Mouse (Mus musculus): ENCODE data around the gene Bbs9. TPM values are rescaled to one million over a fixed set of nuclear protein-coding genes. Genes with fewer than 3 reads are reported as not detected.

Gene Bbs9
- polyA plus RNA-seq, 1 experiment from 2014 or later: 5.8 TPM

- TF ChIP-seq EP300 (optimal IDR thresholded peaks at IDR 0.05): no peak
- no peak for TF ChIP-seq CTCF (IDR thresholded peaks at IDR 0.05; ENCODE audit: low read depth)
- 75% methylated on average over 1 of the region's 1 CpGs for WGBS
These were observed 330.5 kb downstream of the Bbs9 start for GRCm38 (mm10) chr9:22805981-22806380.

GRCm38 (mm10) chr9:22806494-22806893 lies 331.0 kb downstream of the Bbs9 start:
- no peak overlapping the region for H3K4me3 ChIP-seq (ENCODE audit: low read depth, low read length)
- no peak for ATAC-seq (ENCODE audit: low FRiP score, low TSS enrichment)
- TF ChIP-seq EP300 (optimal IDR thresholded peaks at IDR 0.05) (no peak), CTCF (IDR thresholded peaks at IDR 0.05; ENCODE audit: low read depth) (no peak)
- no peaks in the 10 kb centered on the region for H3K9me3 ChIP-seq (ENCODE audit: control insufficient read depth, low read length)
- H3K36me3 ChIP-seq (ENCODE audit: control insufficient read depth, insufficient read depth, low read length): no peaks in the 10 kb centered on the region
- 49% methylated on average over 5 of the region's 5 CpGs for WGBS
- no peak overlapping the region for H3K9ac ChIP-seq (ENCODE audit: low read length)
- DNase-seq (ENCODE audit: low spot score): no peak
- no peak overlapping the region for H3K27ac ChIP-seq (replicated peaks)
- no peaks in the 10 kb centered on the region for H3K27me3 ChIP-seq (ENCODE audit: control insufficient read depth, insufficient read depth, low read length)
- H3K4me1 ChIP-seq (replicated peaks; ENCODE audit: control insufficient read depth, insufficient read depth): no peaks in the 10 kb centered on the region
- no peak overlapping the region for H3K4me2 ChIP-seq (replicated peaks; ENCODE audit: low read depth)

More at GRCm38 (mm10) chr9:22805981-22806380, 330.5 kb downstream of the Bbs9 start:
- no peaks in the 10 kb centered on the region for H3K4me1 ChIP-seq (replicated peaks; ENCODE audit: control insufficient read depth, insufficient read depth)
- no peak for DNase-seq (ENCODE audit: low spot score)
- ATAC-seq (ENCODE audit: low FRiP score, low TSS enrichment): no peak
- no peaks in the 10 kb centered on the region for H3K27me3 ChIP-seq (ENCODE audit: control insufficient read depth, insufficient read depth, low read length)
- no peak overlapping the region for H3K9ac ChIP-seq (ENCODE audit: low read length)
- H3K27ac ChIP-seq (replicated peaks): no peak overlapping the region
- H3K9me3 ChIP-seq (ENCODE audit: control insufficient read depth, low read length): no peaks in the 10 kb centered on the region
- no peaks in the 10 kb centered on the region for H3K36me3 ChIP-seq (ENCODE audit: control insufficient read depth, insufficient read depth, low read length)
- no peak overlapping the region for H3K4me3 ChIP-seq (ENCODE audit: low read depth, low read length)
- no peak overlapping the region for H3K4me2 ChIP-seq (replicated peaks; ENCODE audit: low read depth)

- H3K4me2 ChIP-seq (replicated peaks; ENCODE audit: low read depth): no peak overlapping the region
- no peaks in the 10 kb centered on the region for H3K27me3 ChIP-seq (ENCODE audit: control insufficient read depth, insufficient read depth, low read length)
- TF ChIP-seq CTCF (IDR thresholded peaks at IDR 0.05; ENCODE audit: low read depth) (no peak), EP300 (optimal IDR thresholded peaks at IDR 0.05) (no peak)
- no peaks in the 10 kb centered on the region for H3K36me3 ChIP-seq (ENCODE audit: control insufficient read depth, insufficient read depth, low read length)
- ATAC-seq (ENCODE audit: low FRiP score, low TSS enrichment) (no peak), DNase-seq (ENCODE audit: low spot score) (no peak)
- H3K4me1 ChIP-seq (replicated peaks; ENCODE audit: control insufficient read depth, insufficient read depth): no peaks in the 10 kb centered on the region
- 79% methylated on average over 5 of the region's 5 CpGs for WGBS
- H3K9ac ChIP-seq (ENCODE audit: low read length): no peak overlapping the region
- no peak overlapping the region for H3K27ac ChIP-seq (replicated peaks)
- H3K4me3 ChIP-seq (ENCODE audit: low read depth, low read length): no peak overlapping the region
- no peaks in the 10 kb centered on the region for H3K9me3 ChIP-seq (ENCODE audit: control insufficient read depth, low read length)
These were observed 332.2 kb downstream of the Bbs9 start for GRCm38 (mm10) chr9:22807693-22808092.

- no peak for TF ChIP-seq CTCF (IDR thresholded peaks at IDR 0.05; ENCODE audit: low read depth)
- TF ChIP-seq EP300 (optimal IDR thresholded peaks at IDR 0.05): no peak
- H3K4me3 ChIP-seq (ENCODE audit: low read depth, low read length): no peak overlapping the region
- ATAC-seq (ENCODE audit: low FRiP score, low TSS enrichment) (no peak), DNase-seq (ENCODE audit: low spot score) (no peak)
- H3K9me3 ChIP-seq (ENCODE audit: control insufficient read depth, low read length): no peaks in the 10 kb centered on the region
- no peak overlapping the region for H3K9ac ChIP-seq (ENCODE audit: low read length)
- H3K27ac ChIP-seq (replicated peaks): no peak overlapping the region
- no peaks in the 10 kb centered on the region for H3K4me1 ChIP-seq (replicated peaks; ENCODE audit: control insufficient read depth, insufficient read depth)
- 91% methylated on average over 4 of the region's 4 CpGs for WGBS
- H3K4me2 ChIP-seq (replicated peaks; ENCODE audit: low read depth): no peak overlapping the region
- H3K27me3 ChIP-seq (ENCODE audit: control insufficient read depth, insufficient read depth, low read length): no peaks in the 10 kb centered on the region
- H3K36me3 ChIP-seq (ENCODE audit: control insufficient read depth, insufficient read depth, low read length): no peaks in the 10 kb centered on the region
These were observed 334.2 kb downstream of the Bbs9 start for GRCm38 (mm10) chr9:22809621-22810126.

- Histone ChIP-seq H3K4me2 (replicated peaks; ENCODE audit: low read depth) (no peak overlapping the region), H3K27me3 (ENCODE audit: control insufficient read depth, insufficient read depth, low read length) (no peaks in the 10 kb centered on the region), H3K4me3 (ENCODE audit: low read depth, low read length) (no peak overlapping the region), H3K27ac (replicated peaks) (no peak overlapping the region), H3K9ac (ENCODE audit: low read length) (no peak overlapping the region), H3K9me3 (ENCODE audit: control insufficient read depth, low read length) (no peaks in the 10 kb centered on the region), H3K4me1 (replicated peaks; ENCODE audit: control insufficient read depth, insufficient read depth) (no peaks in the 10 kb centered on the region), H3K36me3 (ENCODE audit: control insufficient read depth, insufficient read depth, low read length) (no peaks in the 10 kb centered on the region)
- TF ChIP-seq EP300 (optimal IDR thresholded peaks at IDR 0.05) (no peak), CTCF (IDR thresholded peaks at IDR 0.05; ENCODE audit: low read depth) (no peak)
- 85% methylated on average over 8 of the region's 8 CpGs for WGBS
- DNase-seq (ENCODE audit: low spot score) (no peak), ATAC-seq (ENCODE audit: low FRiP score, low TSS enrichment) (no peak)
These were observed 334.9 kb downstream of the Bbs9 start for GRCm38 (mm10) chr9:22810454-22810853.

GRCm38 (mm10) chr9:22811931-22812330 lies 336.4 kb downstream of the Bbs9 start:
- Histone ChIP-seq H3K4me1 (replicated peaks; ENCODE audit: control insufficient read depth, insufficient read depth) (no peaks in the 10 kb centered on the region), H3K36me3 (ENCODE audit: control insufficient read depth, insufficient read depth, low read length) (no peaks in the 10 kb centered on the region), H3K4me2 (replicated peaks; ENCODE audit: low read depth) (no peak overlapping the region), H3K27me3 (ENCODE audit: control insufficient read depth, insufficient read depth, low read length) (no peaks in the 10 kb centered on the region), H3K27ac (replicated peaks) (no peak overlapping the region), H3K9me3 (ENCODE audit: control insufficient read depth, low read length) (no peaks in the 10 kb centered on the region), H3K9ac (ENCODE audit: low read length) (no peak overlapping the region), H3K4me3 (ENCODE audit: low read depth, low read length) (no peak overlapping the region)
- DNase-seq (ENCODE audit: low spot score) (no peak), ATAC-seq (ENCODE audit: low FRiP score, low TSS enrichment) (no peak)
- WGBS: 84% methylated on average over 2 of the region's 2 CpGs
- no peak for TF ChIP-seq EP300 (optimal IDR thresholded peaks at IDR 0.05)
